In genomic region chr2:19235193-19235592, GRCm38 (mm10) we compare ENCODE assay signal across 28 mouse cellular contexts. TPM values are rescaled to one million over a fixed set of nuclear protein-coding genes. Genes with fewer than 3 reads are reported as not detected.
"Had no signal": no experiment of that assay in that cellular context is flagged by ENCODE, and none has a peak within 500 bp of the region (broad histone marks: within the 10 kb centered on the region; RNA-seq: fewer than 3 reads in every experiment).

No protein-coding gene starts in this region.

- H3K27ac ChIP-seq: gastrocnemius, adult 2 months; heart, embryonic 10.5 days; heart, embryonic 13.5 days; heart, embryonic 15.5 days; hindbrain, embryonic 13.5 days; hindbrain, embryonic 15.5 days; hindbrain, postnatal 0 days; kidney, embryonic 15.5 days; kidney, postnatal 0 days; limb, embryonic 13.5 days; limb, embryonic 15.5 days; liver, embryonic 12.5 days had no signal

- H3K9me3 ChIP-seq: heart, embryonic 13.5 days; heart, embryonic 15.5 days; kidney, embryonic 15.5 days; limb, embryonic 15.5 days; liver, embryonic 12.5 days had no signal

- H3K36me3 ChIP-seq: heart, embryonic 10.5 days; heart, embryonic 13.5 days; heart, embryonic 15.5 days; hindbrain, embryonic 13.5 days; hindbrain, embryonic 15.5 days; kidney, embryonic 15.5 days; limb, embryonic 13.5 days; limb, embryonic 15.5 days; liver, embryonic 12.5 days had no signal

- H3K4me2 ChIP-seq: heart, embryonic 13.5 days; heart, embryonic 15.5 days; hindbrain, embryonic 13.5 days; hindbrain, embryonic 15.5 days; kidney, embryonic 15.5 days; limb, embryonic 13.5 days; limb, embryonic 15.5 days; liver, embryonic 12.5 days had no signal

- H3K4me1 ChIP-seq: heart, embryonic 10.5 days; heart, embryonic 13.5 days; heart, embryonic 15.5 days; hindbrain, embryonic 13.5 days; hindbrain, embryonic 15.5 days; kidney, embryonic 15.5 days; limb, embryonic 13.5 days; limb, embryonic 15.5 days; liver, embryonic 12.5 days had no signal

- ATAC-seq: hindbrain, postnatal 0 days; intestine, embryonic 16.5 days; liver, embryonic 12.5 days had no signal

- H3K27me3 ChIP-seq: heart, embryonic 13.5 days; heart, embryonic 15.5 days; hindbrain, embryonic 13.5 days; hindbrain, embryonic 15.5 days; kidney, embryonic 15.5 days; limb, embryonic 13.5 days; limb, embryonic 15.5 days; liver, embryonic 12.5 days had no signal

- H3K9ac ChIP-seq: heart, embryonic 13.5 days; heart, embryonic 15.5 days; hindbrain, embryonic 13.5 days; hindbrain, embryonic 15.5 days; kidney, embryonic 15.5 days; limb, embryonic 13.5 days; limb, embryonic 15.5 days; liver, embryonic 12.5 days had no signal

- H3K4me3 ChIP-seq: gastrocnemius, adult 2 months; heart, embryonic 10.5 days; heart, embryonic 13.5 days; heart, embryonic 15.5 days; hindbrain, embryonic 13.5 days; hindbrain, embryonic 15.5 days; kidney, embryonic 15.5 days; limb, embryonic 13.5 days; limb, embryonic 15.5 days; liver, embryonic 12.5 days had no signal

- DNase-seq: gastrocnemius, adult 2 months; gastrocnemius, postnatal 10 days; gastrocnemius, postnatal 25 days; heart, adult 18-20 months; heart, postnatal 14 days; heart, postnatal 36 days; kidney, adult 11 months; kidney, adult 2 months; kidney, adult 9 months; kidney, postnatal 14 days; kidney, postnatal 36 days; layer of hippocampus, adult 9-11 months; layer of hippocampus, postnatal 36 days; left cerebral cortex, postnatal 4 days had no signal

RNA-seq across cellular contexts. Expression of gene Armc3, which starts 36.1 kb away (rescaled TPM):
- total RNA-seq: gastrocnemius, adult 2 months; gastrocnemius, postnatal 10 days; gastrocnemius, postnatal 25 days; heart, adult 8-10 months; heart, postnatal 14 days; heart, postnatal 36 days; liver, adult 2 months had no signal
- polyA plus RNA-seq: intestine, embryonic 16.5 days; liver, adult 2 months; liver, embryonic 12.5 days had no signal
